Mouse (Mus musculus) brown adipose tissue, adult 24 weeks (tissue): Measurements from ENCODE around the gene Mtf2. TPM values are rescaled to one million over a fixed set of nuclear protein-coding genes. Genes with fewer than 3 reads are reported as not detected.
"Not testable (repeated sequence)": the region's sequence is repeated elsewhere in the genome, so short reads cannot be mapped to it uniquely, and the experiment has no call there.

ENCODE experiments used
- H3K27ac ChIP-seq: fragments of 200-500 bp; replicated peaks from 2 replicates; pipeline ENCODE4 v1.5.1; 2012; ENCODE audit warnings: low read depth, mild to moderate bottlenecking, low read length
- H3K4me1 ChIP-seq: fragments of 200-500 bp; 2 replicates; pipeline ENCODE4 v1.6.1; 2012; ENCODE audit warnings: low read length, mixed read lengths; ENCODE audit not compliant: control insufficient read depth, insufficient read depth, insufficient read length
- H3K4me3 ChIP-seq: fragments of 200-500 bp; 2 replicates; pipeline ENCODE4 v1.5.1; 2012; ENCODE audit warnings: low read depth, mild to moderate bottlenecking, low read length, moderate library complexity; ENCODE audit not compliant: insufficient read depth
- polyA plus RNA-seq: library from polyadenylated mRNA; stranded (reverse); fragments of >200 nt; gene quantifications from 2 replicates; pipeline ENCODE4 v1.2.4, GENCODE M21; 2012; ENCODE audit not compliant: missing spikeins, insufficient read depth, insufficient read length

Gene Mtf2
- polyA plus RNA-seq, 1 experiment: 5.9 TPM

DNA sequence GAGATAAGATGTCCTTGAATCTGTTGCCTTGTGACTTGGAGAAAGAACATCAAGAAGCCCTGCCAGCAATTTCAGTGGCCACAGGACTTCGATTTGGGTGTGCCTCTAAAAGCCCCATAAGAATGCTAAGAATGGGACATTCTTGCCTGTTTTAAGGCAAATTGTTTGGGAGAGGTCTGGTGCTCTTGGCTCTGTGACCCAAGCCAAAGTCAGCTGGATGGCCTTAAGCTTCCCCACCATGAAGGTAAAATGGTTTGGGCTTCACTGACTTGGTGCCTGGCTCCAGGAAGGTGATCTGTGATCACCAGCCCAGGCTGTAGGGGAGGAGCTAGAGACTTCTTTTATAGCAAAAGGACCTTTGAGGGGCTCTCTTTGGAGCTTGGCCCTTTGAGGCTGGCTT is 13.3 kb upstream of the Mtf2 start:
- H3K4me3 ChIP-seq: no peak overlapping the region
- H3K27ac ChIP-seq: no peak overlapping the region
- no peaks in the 10 kb centered on the region for H3K4me1 ChIP-seq

DNA sequence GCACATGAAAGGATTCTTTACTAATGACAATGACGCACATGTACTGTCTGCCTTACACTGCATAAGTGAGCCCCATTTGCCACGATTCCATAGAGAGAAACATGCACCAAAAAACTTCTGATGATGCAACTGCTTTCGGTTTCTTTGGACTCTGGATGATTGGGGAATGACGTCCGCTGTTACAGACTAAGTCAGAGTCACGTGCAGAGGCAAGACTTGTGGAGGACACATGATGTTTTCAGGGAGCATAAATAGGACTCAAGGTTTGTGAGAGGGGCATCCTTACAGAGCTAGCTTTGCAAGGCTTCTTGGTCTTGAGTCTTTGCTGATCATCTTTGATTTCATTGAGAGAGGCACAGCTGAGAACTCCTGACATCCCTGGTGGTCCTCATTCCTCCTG is 11.9 kb upstream of the Mtf2 start:
- Histone ChIP-seq H3K4me1 (no peaks in the 10 kb centered on the region), H3K27ac (no peak overlapping the region), H3K4me3 (no peak overlapping the region)

DNA sequence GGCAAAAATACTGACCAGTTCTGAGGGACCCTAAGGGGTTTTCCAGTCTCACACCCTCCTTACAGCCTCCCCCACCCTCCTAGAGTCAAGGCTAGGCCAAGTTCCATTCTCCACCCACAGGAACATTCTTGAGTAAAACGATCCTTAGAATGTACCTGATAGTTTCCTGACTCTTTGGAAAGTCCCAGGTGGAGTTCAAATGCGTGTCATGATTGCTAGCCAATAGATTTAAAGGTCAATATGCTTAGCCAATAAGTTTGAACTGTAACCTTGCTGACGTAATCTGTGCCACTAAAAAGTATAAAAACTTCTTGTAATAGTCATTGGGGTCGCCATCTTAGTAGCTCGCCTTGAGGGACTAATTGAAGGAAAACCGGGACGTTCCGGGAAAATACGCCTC is 5.1 kb upstream of the Mtf2 start:
- Histone ChIP-seq H3K4me3 (no peak overlapping the region), H3K4me1 (no peaks in the 10 kb centered on the region), H3K27ac (no peak overlapping the region)

DNA sequence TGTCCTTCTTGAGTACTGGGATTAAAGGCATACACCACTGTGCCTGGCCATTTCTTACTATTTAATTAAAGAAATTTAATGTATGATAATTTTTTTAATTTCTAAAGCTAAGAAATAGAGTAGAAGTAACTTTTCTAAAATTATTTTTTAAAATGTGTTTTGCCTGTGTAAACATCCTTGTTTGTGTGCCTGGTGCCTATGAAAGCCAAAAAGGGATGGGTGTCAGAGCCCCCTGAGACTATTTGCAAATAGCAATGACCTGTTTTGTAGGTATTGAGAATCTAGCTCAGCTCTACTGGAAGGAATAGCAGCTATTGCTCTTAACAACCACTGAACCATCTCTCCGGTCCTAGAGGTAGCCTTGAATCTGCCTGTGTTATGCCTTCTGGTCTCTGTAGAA is 6.8 kb downstream of the Mtf2 start:
- no peak overlapping the region for H3K27ac ChIP-seq
- no peaks in the 10 kb centered on the region for H3K4me1 ChIP-seq
- H3K4me3 ChIP-seq: no peak overlapping the region

DNA sequence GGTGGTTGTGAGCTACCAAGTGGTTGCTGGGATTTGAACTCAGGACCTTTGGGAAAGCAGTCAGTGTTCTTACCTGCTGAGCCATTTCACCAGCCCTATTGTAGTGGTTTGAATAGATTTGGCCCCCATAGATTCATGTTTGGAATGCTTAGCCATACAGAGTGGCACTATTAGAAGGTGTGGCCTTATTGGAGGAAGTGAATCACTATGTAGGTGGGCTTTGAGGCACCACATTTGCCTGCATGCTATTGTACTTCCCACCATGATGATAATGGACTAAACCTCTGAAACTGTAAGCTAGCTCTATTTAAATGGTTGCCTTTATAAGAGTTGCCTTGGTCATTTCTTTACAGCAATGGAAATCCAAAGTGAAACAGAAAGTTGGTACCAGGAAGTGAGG is 10.8 kb downstream of the Mtf2 start:
- no peak overlapping the region for H3K4me3 ChIP-seq
- no peaks in the 10 kb centered on the region for H3K4me1 ChIP-seq
- no peak overlapping the region for H3K27ac ChIP-seq

DNA sequence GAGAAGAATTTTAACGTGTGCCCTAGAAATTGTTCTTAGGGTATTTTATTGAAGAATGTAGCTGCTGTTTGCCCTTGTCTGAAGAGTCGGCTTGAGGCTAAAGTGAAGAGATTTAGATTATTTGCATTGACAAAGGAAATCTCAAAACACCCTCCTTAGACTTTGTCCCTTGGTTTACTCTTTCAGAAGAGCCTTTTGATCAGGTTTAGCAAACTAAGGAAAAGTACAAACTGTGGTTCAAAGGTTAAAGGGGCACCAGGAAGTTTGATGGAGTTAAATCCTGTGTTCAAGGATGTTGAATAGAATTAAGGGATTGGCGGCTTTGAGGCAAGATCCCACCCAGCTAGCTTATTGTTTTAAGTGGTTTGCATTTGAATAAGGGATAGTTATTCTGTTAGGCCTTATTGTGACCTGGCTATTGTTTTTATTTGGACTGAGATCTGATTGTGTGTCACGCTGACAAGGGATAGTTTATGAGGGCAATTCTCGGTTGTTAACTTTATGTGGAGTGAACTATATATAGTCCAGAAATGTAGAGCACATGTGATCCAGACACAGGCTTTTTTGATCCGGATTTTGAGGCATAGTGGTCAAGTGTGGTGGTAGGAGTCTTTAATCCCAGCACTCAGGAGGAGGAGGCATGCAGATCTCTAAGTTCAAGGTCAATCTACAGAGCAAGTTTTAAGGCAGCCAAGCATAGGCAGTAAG is 11.5 kb downstream of the Mtf2 start:
- Histone ChIP-seq H3K4me1 (no peaks in the 10 kb centered on the region), H3K4me3 (no peak overlapping the region), H3K27ac (no peak overlapping the region)

DNA sequence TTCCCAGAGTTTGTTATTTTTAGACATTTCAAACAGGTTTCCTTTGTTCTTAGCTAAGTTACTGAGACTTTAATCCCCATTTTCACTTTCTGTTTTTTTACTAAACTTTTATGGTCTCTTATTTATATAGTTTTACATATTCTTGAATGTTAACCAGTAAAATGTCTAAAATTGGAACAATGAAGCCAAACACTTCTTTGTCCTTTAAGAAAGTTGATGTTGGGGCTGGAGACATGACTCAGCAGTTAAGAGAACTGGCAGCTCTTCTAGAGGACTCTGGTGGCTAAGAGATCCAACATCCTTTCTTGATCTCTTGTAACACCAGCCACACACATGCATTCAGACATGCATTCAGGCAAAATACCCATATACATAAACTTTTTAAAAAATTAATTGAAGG is 14.1 kb downstream of the Mtf2 start:
- Histone ChIP-seq H3K27ac (no peak overlapping the region; the same call in 1 of the 2 replicates), H3K4me3 (no peak overlapping the region), H3K4me1 (no peaks in the 10 kb centered on the region)

DNA sequence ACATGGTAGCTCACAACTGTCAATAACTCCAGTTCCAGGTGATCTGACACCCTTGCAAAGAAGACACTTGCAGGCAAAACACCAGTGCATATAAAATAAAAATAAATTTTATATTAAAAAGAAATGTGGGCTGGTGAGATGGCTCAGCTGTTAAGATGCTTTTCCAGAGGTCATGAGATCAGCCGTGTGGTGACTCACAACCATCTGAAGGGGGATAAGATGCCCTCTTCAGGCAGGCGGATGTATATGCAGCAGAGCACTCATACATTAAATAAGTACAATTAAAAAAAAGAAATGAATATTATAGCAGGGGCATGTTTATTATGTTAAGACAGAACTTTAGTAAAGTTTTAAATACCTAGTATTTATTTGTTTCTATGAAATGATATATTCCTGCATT is 16.9 kb downstream of the Mtf2 start:
- H3K4me1 ChIP-seq: no peaks in the 10 kb centered on the region
- H3K4me3 ChIP-seq: no peak overlapping the region
- no peak overlapping the region for H3K27ac ChIP-seq

DNA sequence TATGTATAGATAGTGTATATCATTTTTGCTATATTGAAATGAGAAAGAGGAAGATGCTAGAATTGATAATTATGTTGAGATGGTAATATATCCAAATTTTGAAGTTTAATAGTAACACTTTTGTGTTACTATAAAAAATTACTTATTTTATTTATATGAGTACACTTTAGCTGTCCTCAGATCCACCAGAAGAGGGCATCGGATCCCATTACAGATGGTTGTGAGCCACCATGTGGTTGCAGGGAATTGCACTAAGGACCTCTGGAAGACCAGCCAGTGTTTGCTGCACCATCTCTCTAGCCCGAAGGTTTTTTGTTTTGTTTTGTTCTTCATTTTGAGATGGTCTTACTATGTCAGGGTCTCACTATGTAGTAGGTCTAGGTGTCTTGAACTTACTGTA is 20.0 kb downstream of the Mtf2 start:
- no peak overlapping the region for H3K27ac ChIP-seq
- no peaks in the 10 kb centered on the region for H3K4me1 ChIP-seq
- H3K4me3 ChIP-seq: no peak overlapping the region

DNA sequence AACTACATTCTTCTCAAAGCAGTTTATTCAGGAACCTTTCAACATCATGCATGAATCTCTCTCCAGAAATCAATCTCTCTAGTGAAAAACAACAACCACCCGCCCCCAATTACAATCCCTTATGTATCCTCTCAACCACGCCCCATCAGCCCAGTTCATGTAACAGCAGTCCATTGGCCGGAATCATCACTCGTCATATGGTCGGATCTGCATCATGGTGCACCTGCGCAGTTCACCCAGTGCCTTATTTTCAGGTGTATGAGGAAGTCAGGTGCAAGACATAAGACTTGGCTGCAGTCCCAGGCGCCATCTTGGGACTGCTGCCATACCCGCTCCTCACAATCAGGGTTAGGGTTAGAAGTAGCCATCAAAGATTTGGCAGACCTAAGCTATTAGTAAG is 27.3 kb downstream of the Mtf2 start:
- not testable (repeated sequence) for H3K4me3 ChIP-seq, H3K4me1 ChIP-seq, H3K27ac ChIP-seq

DNA sequence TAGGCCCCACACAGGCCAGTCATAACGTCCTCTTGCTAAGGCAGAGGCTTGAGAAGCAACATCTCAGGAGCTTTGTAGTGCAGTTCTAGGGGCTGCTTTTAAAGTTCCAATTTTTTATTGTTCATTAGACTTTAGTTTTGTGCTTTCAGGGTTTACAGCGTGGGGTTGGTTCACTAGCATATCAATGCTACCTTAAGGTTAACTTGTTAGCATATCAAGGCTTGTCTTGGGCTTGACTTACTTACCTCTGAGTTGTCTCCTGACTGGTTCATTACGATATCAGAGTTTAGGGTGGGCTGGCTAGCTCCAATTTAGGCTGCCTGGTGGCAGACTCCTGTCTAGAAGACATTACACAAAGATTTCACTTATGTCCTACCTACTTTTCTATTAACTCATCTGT is 32.2 kb downstream of the Mtf2 start:
- Histone ChIP-seq H3K27ac (no peak overlapping the region), H3K4me1 (no peaks in the 10 kb centered on the region), H3K4me3 (no peak overlapping the region)

DNA sequence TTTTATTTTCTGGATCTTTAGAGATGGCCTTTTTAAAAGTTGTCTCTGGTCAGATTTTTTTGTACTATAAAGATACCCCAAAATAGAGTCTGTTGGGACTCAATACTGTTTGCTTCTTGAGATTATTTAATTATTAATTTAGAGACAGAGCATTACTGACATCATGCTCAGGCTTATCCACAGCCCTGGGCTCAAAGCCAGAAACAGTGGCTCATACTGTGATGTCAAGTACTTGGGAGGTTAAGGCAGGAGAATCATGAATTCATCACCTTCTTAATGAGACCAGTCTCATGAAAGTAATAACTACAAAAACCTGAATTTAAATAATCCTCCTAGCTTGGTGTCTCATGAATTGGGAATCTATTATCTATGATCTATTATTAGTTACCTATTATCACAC is 34.7 kb downstream of the Mtf2 start:
- no peak overlapping the region for H3K27ac ChIP-seq
- no peaks in the 10 kb centered on the region for H3K4me1 ChIP-seq
- no peak overlapping the region for H3K4me3 ChIP-seq

DNA sequence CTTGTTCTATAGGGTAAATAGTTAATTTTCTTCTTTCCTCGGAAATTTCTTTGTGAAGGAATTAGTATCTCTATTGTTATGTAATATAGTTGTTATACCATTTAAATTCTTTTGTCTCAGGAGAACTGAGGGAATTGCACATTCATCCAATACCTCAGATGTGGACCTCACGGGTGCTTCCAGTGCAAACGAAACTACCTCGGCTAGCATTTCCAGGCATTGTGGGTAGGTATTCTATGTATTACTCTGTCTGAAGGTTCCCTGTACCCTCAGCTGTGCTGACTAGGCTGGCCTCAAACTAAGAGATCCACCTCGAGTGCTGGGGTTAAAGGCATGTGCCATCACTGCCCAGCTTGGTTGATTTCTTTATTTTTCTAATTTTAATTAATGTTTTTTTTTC is 38.8 kb downstream of the Mtf2 start:
- no peaks in the 10 kb centered on the region for H3K4me1 ChIP-seq
- no peak overlapping the region for H3K4me3 ChIP-seq
- H3K27ac ChIP-seq: no peak overlapping the region

DNA sequence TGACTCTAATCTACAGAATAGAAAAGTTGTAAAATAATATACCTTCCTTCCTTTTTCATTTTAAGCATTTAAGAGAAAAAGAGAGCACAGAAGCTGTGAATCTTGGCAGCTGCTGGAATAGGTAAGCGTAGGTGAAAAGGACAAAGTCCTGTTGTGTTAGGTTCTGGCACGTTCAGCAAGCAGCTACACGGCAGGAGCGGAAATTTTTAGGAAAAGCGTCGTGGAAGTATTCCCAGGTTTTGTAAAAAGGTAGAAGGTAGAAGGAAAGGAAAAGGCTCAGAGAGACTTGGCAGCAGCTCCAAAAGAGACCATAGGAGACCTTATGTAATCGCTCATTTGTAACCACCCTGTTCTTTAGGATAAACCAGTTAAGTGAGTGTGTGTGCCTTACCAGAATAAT is 43.9 kb downstream of the Mtf2 start:
- Histone ChIP-seq H3K4me1 (no peaks in the 10 kb centered on the region), H3K4me3 (no peak overlapping the region), H3K27ac (no peak overlapping the region)

DNA sequence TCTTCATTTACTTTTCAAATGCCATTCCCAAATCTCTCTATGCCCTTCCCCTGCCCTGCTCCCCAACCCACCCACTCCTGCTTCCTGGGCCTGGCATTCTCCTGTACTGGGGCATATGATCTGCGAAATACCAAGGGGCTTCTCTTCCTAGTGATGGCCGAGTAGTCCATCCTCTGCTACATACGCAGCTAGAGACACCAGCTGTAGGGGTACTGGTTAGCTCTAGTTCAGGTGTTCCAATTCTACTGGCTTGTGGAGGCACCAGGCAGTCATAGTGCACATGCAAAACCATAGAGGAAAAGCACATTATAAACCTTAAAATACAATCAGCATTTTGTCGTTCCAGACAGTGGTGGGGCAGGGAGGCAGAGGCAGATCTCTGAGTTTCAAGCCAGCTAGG is 52.2 kb downstream of the Mtf2 start:
- Histone ChIP-seq H3K4me3 (no peak overlapping the region), H3K4me1 (no peaks in the 10 kb centered on the region), H3K27ac (no peak overlapping the region)

DNA sequence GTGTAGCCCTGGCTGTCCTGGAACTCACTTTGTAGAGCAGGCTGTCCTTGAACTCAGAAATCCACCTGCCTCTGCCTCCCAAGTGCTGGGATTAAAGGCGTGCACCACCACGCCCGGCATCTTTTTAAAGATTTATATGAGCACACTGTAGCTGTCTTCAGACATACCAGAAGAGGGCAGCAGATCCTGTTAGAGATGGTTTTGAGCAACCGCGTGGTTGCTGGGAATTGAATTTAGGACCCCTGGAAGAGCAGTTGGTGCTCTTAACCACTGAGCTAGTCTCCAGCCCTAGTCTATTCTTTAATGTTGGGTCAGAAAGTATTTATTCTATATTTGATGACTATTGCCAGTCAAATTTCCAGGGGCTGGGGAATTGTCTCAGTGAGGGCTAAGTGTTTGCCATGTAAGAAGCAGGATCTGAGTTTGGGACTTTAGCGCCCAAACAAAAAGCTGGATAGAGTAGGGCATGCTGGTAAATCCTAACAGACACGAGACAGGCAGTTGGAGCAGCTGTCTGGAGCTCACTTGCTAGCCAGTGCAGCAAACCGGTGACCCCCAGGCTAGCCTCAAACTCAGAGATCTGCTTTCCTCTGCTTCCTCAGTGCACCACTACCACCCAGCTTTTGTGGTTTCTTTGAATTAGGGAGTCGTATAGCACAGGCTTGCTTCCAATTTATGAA is 54.9 kb downstream of the Mtf2 start:
- no peak overlapping the region for H3K4me3 ChIP-seq
- H3K4me1 ChIP-seq: no peaks in the 10 kb centered on the region
- H3K27ac ChIP-seq: no peak overlapping the region
